Mouse (Mus musculus): ENCODE measurements around the gene Dis3. TPM values are rescaled to one million over a fixed set of nuclear protein-coding genes. Genes with fewer than 3 reads are reported as not detected.

Gene Dis3
- polyA plus RNA-seq, 2 experiments = 9.6 to 16.3 TPM

DNA sequence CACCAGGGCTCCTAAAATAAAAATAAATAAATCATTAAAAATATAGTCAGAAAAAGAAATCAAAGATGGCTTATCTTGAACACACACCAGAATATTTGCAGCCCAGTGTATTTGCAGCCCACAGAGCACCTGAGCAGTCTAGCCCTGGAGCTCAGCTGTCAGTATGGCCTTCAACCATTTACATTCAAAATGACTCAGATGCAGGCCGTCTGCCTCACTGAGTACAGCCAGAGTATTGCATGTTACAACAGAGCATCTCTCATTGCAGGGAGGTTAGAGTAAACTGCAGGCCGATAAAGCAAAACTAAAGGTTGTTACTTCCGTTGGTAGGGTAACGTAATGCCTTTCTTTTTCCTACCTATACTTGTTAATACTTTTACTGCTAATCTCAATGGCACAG, 24.5 kb upstream of the Dis3 start:
- no peak for ATAC-seq (ENCODE audit: insufficient read depth)
- H3K4me2 ChIP-seq (ENCODE audit: low read depth) = no peak overlapping the region
- DNase-seq (ENCODE audit: low read depth in 3 of 3, low spot score in 3 of 3) = no peak
- WGBS (ENCODE audit: insufficient replicate concordance) = 80% methylated on average over 4 of the region's 4 CpGs
- H3K27ac ChIP-seq = no peak overlapping the region
- H3K9me3 ChIP-seq (ENCODE audit: control insufficient read depth, low read length) = no peaks in the 10 kb centered on the region
- H3K27me3 ChIP-seq (ENCODE audit: control insufficient read depth, insufficient read depth, low read length) = no peaks in the 10 kb centered on the region
- H3K36me3 ChIP-seq (replicated peaks; ENCODE audit: control insufficient read depth, insufficient read depth, low read depth) = no peaks in the 10 kb centered on the region
- TF ChIP-seq EP300 (IDR thresholded peaks at IDR 0.05; ENCODE audit: low read depth) (no peak), CTCF (IDR thresholded peaks at IDR 0.05; ENCODE audit: low read depth) (no peak)
- H3K4me1 ChIP-seq (replicated peaks; ENCODE audit: control insufficient read depth in 2 of 2, insufficient read depth in 2 of 2, low read length in 1 of 2) = no peaks in the 10 kb centered on the region
- H3K9ac ChIP-seq (replicated peaks) = no peak overlapping the region
- H3K4me3 ChIP-seq (ENCODE audit: insufficient read depth in 1 of 2, low read depth in 2 of 2, low read length in 2 of 2) = no peak overlapping the region

- DNase-seq (ENCODE audit: low read depth in 3 of 3, low spot score in 3 of 3) (no peak), ATAC-seq (ENCODE audit: insufficient read depth) (no peak)
- H3K27ac ChIP-seq = no peak overlapping the region
- H3K36me3 ChIP-seq (replicated peaks; ENCODE audit: control insufficient read depth, insufficient read depth, low read depth) = no peaks in the 10 kb centered on the region
- no peaks in the 10 kb centered on the region for H3K4me1 ChIP-seq (replicated peaks; ENCODE audit: control insufficient read depth in 2 of 2, insufficient read depth in 2 of 2, low read length in 1 of 2)
- no peak overlapping the region for H3K9ac ChIP-seq (replicated peaks)
- TF ChIP-seq EP300 (IDR thresholded peaks at IDR 0.05; ENCODE audit: low read depth) = no peak
- no peak for TF ChIP-seq CTCF (IDR thresholded peaks at IDR 0.05; ENCODE audit: low read depth)
- no peaks in the 10 kb centered on the region for H3K9me3 ChIP-seq (ENCODE audit: control insufficient read depth, low read length)
- H3K27me3 ChIP-seq (ENCODE audit: control insufficient read depth, insufficient read depth, low read length) = no peaks in the 10 kb centered on the region
- no peak overlapping the region for H3K4me2 ChIP-seq (ENCODE audit: low read depth)
- no peak overlapping the region for H3K4me3 ChIP-seq (ENCODE audit: insufficient read depth in 1 of 2, low read depth in 2 of 2, low read length in 2 of 2)
- WGBS (ENCODE audit: insufficient replicate concordance) = 81% methylated on average over 11 of the region's 11 CpGs
Observed at GRCm38 (mm10) chr14:99121584-99122339, 22.2 kb upstream of the Dis3 start.

GRCm38 (mm10) chr14:99117576-99117975, 18.0 kb upstream of the Dis3 start:
- Histone ChIP-seq H3K27ac (no peak overlapping the region), H3K9me3 (ENCODE audit: control insufficient read depth, low read length) (no peaks in the 10 kb centered on the region), H3K4me1 (replicated peaks; ENCODE audit: control insufficient read depth in 2 of 2, insufficient read depth in 2 of 2, low read length in 1 of 2) (no peaks in the 10 kb centered on the region), H3K9ac (replicated peaks) (no peak overlapping the region), H3K4me2 (ENCODE audit: low read depth) (no peak overlapping the region), H3K27me3 (ENCODE audit: control insufficient read depth, insufficient read depth, low read length) (no peaks in the 10 kb centered on the region), H3K4me3 (ENCODE audit: insufficient read depth in 1 of 2, low read depth in 2 of 2, low read length in 2 of 2) (no peak overlapping the region), H3K36me3 (replicated peaks; ENCODE audit: control insufficient read depth, insufficient read depth, low read depth) (0 out of 2 replicates have a peak, but pooled peaks cover 2% of the 10 kb centered on the region)
- TF ChIP-seq CTCF (IDR thresholded peaks at IDR 0.05; ENCODE audit: low read depth) = no peak
- no peak for TF ChIP-seq EP300 (IDR thresholded peaks at IDR 0.05; ENCODE audit: low read depth)
- WGBS (ENCODE audit: insufficient replicate concordance) = 62% methylated on average over 4 of the region's 4 CpGs
- ATAC-seq (ENCODE audit: insufficient read depth) = no peak
- no peak for DNase-seq (ENCODE audit: low read depth in 3 of 3, low spot score in 3 of 3)

GRCm38 (mm10) chr14:99108762-99109161, 9.2 kb upstream of the Dis3 start:
- 53% methylated on average over 6 of the region's 6 CpGs for WGBS (ENCODE audit: insufficient replicate concordance)
- H3K27me3 ChIP-seq (ENCODE audit: control insufficient read depth, insufficient read depth, low read length) = no peaks in the 10 kb centered on the region
- peaks cover 5% of the 10 kb centered on the region; the same call in 1 of the 2 replicates for H3K36me3 ChIP-seq (replicated peaks; ENCODE audit: control insufficient read depth, insufficient read depth, low read depth)
- no peak for TF ChIP-seq CTCF (IDR thresholded peaks at IDR 0.05; ENCODE audit: low read depth)
- no peak overlapping the region for H3K4me2 ChIP-seq (ENCODE audit: low read depth)
- no peaks in the 10 kb centered on the region for H3K9me3 ChIP-seq (ENCODE audit: control insufficient read depth, low read length)
- 0 out of 4 replicates have a peak, but pooled peaks cover 0 to 1% of the 10 kb centered on the region in 2 experiments for H3K4me1 ChIP-seq (replicated peaks; ENCODE audit: control insufficient read depth in 2 of 2, insufficient read depth in 2 of 2, low read length in 1 of 2)
- DNase-seq (ENCODE audit: low read depth in 3 of 3, low spot score in 3 of 3) = no peak
- no peak overlapping the region for H3K9ac ChIP-seq (replicated peaks)
- 0 out of 2 replicates have a peak, but pooled peaks have one; percentile 47 for ATAC-seq (ENCODE audit: insufficient read depth)
- H3K4me3 ChIP-seq (ENCODE audit: insufficient read depth in 1 of 2, low read depth in 2 of 2, low read length in 2 of 2) = no peak overlapping the region
- H3K27ac ChIP-seq = no peak overlapping the region

GRCm38 (mm10) chr14:99107631-99108187, 8.1 kb upstream of the Dis3 start:
- WGBS (ENCODE audit: insufficient replicate concordance) = 67% methylated on average over 2 of the region's 2 CpGs
- no peak for ATAC-seq (ENCODE audit: insufficient read depth)
- Histone ChIP-seq H3K4me3 (ENCODE audit: insufficient read depth in 1 of 2, low read depth in 2 of 2, low read length in 2 of 2) (no peak overlapping the region), H3K36me3 (replicated peaks; ENCODE audit: control insufficient read depth, insufficient read depth, low read depth) (peaks cover 7% of the 10 kb centered on the region; the same call in 1 of the 2 replicates), H3K9ac (replicated peaks) (no peak overlapping the region), H3K4me1 (replicated peaks; ENCODE audit: control insufficient read depth in 2 of 2, insufficient read depth in 2 of 2, low read length in 1 of 2) (0 out of 4 replicates have a peak, but pooled peaks cover 0 to 1% of the 10 kb centered on the region in 2 experiments), H3K27me3 (ENCODE audit: control insufficient read depth, insufficient read depth, low read length) (no peaks in the 10 kb centered on the region), H3K9me3 (ENCODE audit: control insufficient read depth, low read length) (no peaks in the 10 kb centered on the region), H3K4me2 (ENCODE audit: low read depth) (no peak overlapping the region), H3K27ac (no peak overlapping the region)
- TF ChIP-seq CTCF (IDR thresholded peaks at IDR 0.05; ENCODE audit: low read depth) (no peak), EP300 (IDR thresholded peaks at IDR 0.05; ENCODE audit: low read depth) (no peak)
- no peak for DNase-seq (ENCODE audit: low read depth in 3 of 3, low spot score in 3 of 3)
